Mouse (Mus musculus) hindbrain, embryonic 10.5 days (tissue): ENCODE results near the gene Gm27027. TPM values are rescaled to one million over a fixed set of nuclear protein-coding genes. Genes with fewer than 3 reads are reported as not detected.
A peak's percentile ranks its signal among the peaks of the same experiment; 100 is the strongest.

ENCODE experiments used
- DNase-seq: peaks from one replicate; pipeline ENCODE4 v3.0.0-alpha.2; 2017; ENCODE audit warnings: low spot score
- H3K27ac ChIP-seq: fragments of 300-500 bp; sonication (generic); 2 replicates; pipeline ENCODE4 v1.5.1; 2016; ENCODE audit warnings: mild to moderate bottlenecking, moderate library complexity
- H3K27me3 ChIP-seq: fragments of 300-500 bp; sonication (generic); 2 replicates; pipeline ENCODE4 v1.6.1; 2016; ENCODE audit warnings: mild to moderate bottlenecking; ENCODE audit not compliant: poor library complexity, insufficient read depth, severe bottlenecking
- H3K36me3 ChIP-seq: fragments of 300-500 bp; sonication (generic); 2 replicates; pipeline ENCODE4 v1.6.1; 2016; ENCODE audit warnings: mild to moderate bottlenecking, moderate library complexity
- H3K4me1 ChIP-seq: fragments of 300-500 bp; sonication (generic); replicated peaks from 2 replicates; pipeline ENCODE4 v1.6.1; 2016; ENCODE audit warnings: mild to moderate bottlenecking
- H3K4me3 ChIP-seq: fragments of 300-500 bp; sonication (generic); 2 replicates; pipeline ENCODE4 v1.5.1; 2016; ENCODE audit warnings: mild to moderate bottlenecking, moderate library complexity
- H3K9me3 ChIP-seq: fragments of 300-500 bp; sonication (generic); 2 replicates; pipeline ENCODE4 v1.6.1; 2016; ENCODE audit warnings: mild to moderate bottlenecking, moderate library complexity
- WGBS: fragments of 180-500 bp; shearing (Covaris S2); methylation state at CpG from one replicate; pipeline ENCODE4 v1.1.7; 2016; 5-methylcytosine and 5-hydroxymethylcytosine counted together
- polyA plus RNA-seq: library from polyadenylated mRNA; unstranded; fragments of >200 nt; fragmentation: Nextera tagmentation; extraction: Ambion mirVana; gene quantifications from 2 replicates; pipeline ENCODE4 v1.2.1, GENCODE M21; 2016

Gene Gm27027
- polyA plus RNA-seq, 1 experiment from 2014 or later, result not detected

GRCm38 (mm10) chr2:93944855-93945254 lies 51.3 kb downstream of the Gm27027 start:
- WGBS, result 92% methylated on average over 4 of the region's 4 CpGs

DNA sequence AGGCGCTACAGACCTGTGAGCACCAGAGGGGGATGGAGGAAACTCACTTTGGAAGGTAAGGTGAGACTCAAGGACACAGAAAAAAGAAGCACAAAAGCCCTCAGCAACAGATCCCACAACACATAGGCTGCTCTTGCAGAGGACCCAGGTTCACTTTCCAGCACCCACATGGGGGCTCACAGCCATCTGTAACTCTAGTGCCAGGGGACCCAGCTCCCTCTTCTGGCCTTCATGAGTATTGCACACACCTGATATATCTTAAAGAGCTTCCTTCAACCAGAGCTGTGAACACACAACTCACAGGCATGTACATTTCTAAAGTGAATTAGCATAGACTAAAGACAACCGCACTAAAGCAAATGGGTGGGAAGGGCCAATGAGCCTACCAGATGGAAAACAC lies 52.1 kb downstream of the Gm27027 start:
- H3K36me3 ChIP-seq, result no peaks in the 10 kb centered on the region
- no peaks in the 10 kb centered on the region for H3K27me3 ChIP-seq
- H3K4me3 ChIP-seq, result no peak overlapping the region
- no peaks in the 10 kb centered on the region; the same call in 1 of the 2 replicates for H3K4me1 ChIP-seq
- H3K9me3 ChIP-seq, result peaks cover 8% of the 10 kb centered on the region
- DNase-seq, result no peak
- no peak overlapping the region for H3K27ac ChIP-seq
- 87% methylated on average over 2 of the region's 2 CpGs for WGBS

More at GRCm38 (mm10) chr2:93944855-93945254, 51.3 kb downstream of the Gm27027 start:
- Histone ChIP-seq H3K4me3 (no peak overlapping the region), H3K4me1 (no peaks in the 10 kb centered on the region; the same call in 1 of the 2 replicates), H3K27ac (no peak overlapping the region), H3K27me3 (peaks cover 3% of the 10 kb centered on the region; the same call in 1 of the 2 replicates), H3K9me3 (peaks cover 8% of the 10 kb centered on the region), H3K36me3 (no peaks in the 10 kb centered on the region)
- DNase-seq, result no peak

DNA sequence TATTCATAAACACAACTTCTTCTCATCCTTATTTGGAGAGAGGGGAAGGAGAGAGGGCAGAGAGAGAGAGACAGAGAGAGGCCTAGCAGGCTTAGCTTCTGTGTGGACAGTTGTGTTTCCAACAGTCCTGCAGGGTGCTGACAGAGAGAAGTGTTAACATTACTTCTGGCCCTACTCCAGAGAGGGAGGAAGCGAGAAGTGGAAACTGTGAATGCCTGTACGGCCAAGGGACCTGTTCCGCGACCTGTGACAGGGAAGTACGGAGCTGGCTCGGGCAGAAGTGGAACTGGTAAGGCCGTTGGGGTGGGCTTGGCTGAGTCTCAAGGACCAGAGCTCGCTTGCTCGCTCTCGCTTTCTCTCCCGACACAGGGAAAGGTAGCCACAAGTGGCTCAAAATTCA lies 54.5 kb downstream of the Gm27027 start:
- no peak overlapping the region for H3K4me3 ChIP-seq
- peaks cover 8% of the 10 kb centered on the region for H3K9me3 ChIP-seq
- H3K36me3 ChIP-seq, result no peaks in the 10 kb centered on the region
- no peak overlapping the region for H3K27ac ChIP-seq
- H3K27me3 ChIP-seq, result no peaks in the 10 kb centered on the region
- no peak for DNase-seq
- H3K4me1 ChIP-seq, result no peaks in the 10 kb centered on the region
- 84% methylated on average over 11 of the region's 11 CpGs for WGBS

DNA sequence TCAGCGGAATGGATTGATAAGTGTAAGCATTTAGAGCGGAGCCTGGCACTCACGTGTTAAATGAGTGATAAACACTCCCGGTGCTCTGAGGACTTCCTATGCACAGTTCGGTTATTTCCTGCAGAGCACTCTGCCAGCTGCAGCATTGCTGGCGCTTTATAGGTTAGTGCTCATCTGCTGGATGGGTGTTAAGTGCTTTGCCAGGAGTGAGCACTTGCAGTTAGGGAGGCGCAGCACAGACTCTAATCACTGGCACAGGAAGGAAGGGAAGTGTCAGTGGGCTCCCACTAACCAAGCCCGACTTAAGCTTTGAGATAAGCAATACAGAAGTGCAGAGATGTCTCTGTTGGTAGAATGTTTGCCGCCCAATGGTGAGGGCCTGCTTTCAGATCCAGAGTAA lies 57.6 kb downstream of the Gm27027 start:
- DNase-seq, result no peak
- Histone ChIP-seq H3K27me3 (no peaks in the 10 kb centered on the region), H3K27ac (no peak overlapping the region), H3K4me1 (no peaks in the 10 kb centered on the region), H3K4me3 (no peak overlapping the region), H3K36me3 (no peaks in the 10 kb centered on the region), H3K9me3 (peaks cover 5% of the 10 kb centered on the region)
- 80% methylated on average over 9 of the region's 9 CpGs for WGBS

DNA sequence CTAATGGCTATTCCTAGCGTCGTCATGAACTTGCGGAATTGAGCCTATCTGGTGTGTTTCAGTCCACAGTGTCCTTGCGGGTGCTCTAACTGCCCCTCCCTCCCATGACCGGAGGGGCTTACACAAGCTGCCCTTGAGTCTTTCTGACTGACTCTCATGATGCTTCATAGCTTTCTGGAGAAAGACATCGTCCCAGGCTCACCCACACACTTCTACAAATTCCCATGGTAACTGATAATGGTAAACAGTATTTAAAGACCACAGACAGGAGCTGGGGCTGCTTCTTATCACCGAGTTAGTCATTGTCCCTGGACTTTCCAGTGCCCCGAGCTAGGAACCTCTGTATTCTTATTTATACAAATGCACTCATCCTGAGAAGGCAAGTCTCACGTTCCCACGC lies 67.3 kb downstream of the Gm27027 start:
- WGBS, result 89% methylated on average over 10 of the region's 10 CpGs
- no peaks in the 10 kb centered on the region for H3K9me3 ChIP-seq
- no peaks in the 10 kb centered on the region for H3K36me3 ChIP-seq
- H3K27me3 ChIP-seq, result no peaks in the 10 kb centered on the region
- no peaks in the 10 kb centered on the region for H3K4me1 ChIP-seq
- no peak overlapping the region for H3K4me3 ChIP-seq
- DNase-seq, result no peak
- no peak overlapping the region for H3K27ac ChIP-seq

DNA sequence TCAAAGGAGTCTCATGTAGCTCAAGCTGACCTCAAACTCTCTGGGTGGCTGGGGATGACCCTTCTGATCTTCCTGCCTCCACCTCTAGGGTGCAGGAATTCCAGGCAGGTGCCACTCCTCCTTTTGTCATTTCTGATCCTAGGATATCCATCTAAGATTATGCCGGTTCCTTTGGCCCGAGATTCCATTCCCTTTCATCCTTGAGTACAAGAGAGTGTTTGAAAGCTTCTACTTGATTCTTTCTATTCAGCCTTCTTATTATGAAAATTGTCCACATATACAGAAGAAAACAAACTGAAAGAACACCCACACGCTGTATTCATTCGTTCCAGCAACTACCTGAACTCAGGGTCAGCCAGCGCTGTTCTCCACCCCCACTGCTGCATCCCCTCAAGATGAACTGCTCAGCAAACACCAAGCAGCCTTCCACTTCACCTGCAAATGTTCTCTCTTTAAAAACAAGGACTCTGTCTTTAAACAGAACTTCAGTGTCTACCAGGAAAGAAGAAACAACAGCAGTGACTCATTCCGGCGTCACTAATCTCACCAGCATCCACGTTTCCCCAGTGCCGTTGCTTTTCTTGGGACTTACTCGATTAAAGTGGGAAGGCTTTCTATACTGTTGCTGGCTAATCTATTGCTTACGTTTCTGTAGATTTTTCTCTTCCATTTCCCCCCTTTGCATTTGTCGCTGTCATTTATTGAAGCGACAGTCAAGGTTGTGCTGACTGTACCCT lies 68.3 kb downstream of the Gm27027 start:
- Histone ChIP-seq H3K27me3 (no peaks in the 10 kb centered on the region), H3K9me3 (no peaks in the 10 kb centered on the region), H3K36me3 (no peaks in the 10 kb centered on the region), H3K4me1 (no peaks in the 10 kb centered on the region), H3K27ac (no peak overlapping the region), H3K4me3 (no peak overlapping the region)
- 80% methylated on average over 13 of the region's 13 CpGs for WGBS
- no peak for DNase-seq

DNA sequence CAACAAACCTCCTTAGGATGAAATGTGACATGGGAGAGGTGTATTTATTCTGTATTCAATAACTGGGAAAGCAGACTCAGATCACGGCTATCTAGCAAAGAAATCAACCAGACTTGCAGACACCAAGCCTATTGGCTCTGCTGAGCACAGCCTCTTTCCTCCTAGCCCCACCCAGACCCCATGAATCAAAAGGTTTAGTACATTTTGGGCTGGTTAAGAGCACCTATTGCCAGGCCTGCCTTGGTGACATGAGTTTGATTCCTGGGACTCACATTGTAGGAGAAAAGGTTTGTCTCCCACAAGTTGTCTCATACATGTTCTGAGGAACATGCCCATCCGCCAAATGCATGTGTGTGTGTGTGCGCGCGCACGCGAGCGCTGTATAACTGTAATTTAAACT lies 70.0 kb downstream of the Gm27027 start:
- Histone ChIP-seq H3K4me3 (no peak overlapping the region), H3K9me3 (no peaks in the 10 kb centered on the region), H3K36me3 (no peaks in the 10 kb centered on the region), H3K27ac (no peak overlapping the region), H3K4me1 (no peaks in the 10 kb centered on the region), H3K27me3 (no peaks in the 10 kb centered on the region)
- WGBS, result 93% methylated on average over 8 of the region's 8 CpGs
- no peak for DNase-seq

GRCm38 (mm10) chr2:93919093-93919492 lies 77.1 kb downstream of the Gm27027 start:
- no peak for DNase-seq
- Histone ChIP-seq H3K4me3 (no peak overlapping the region), H3K36me3 (no peaks in the 10 kb centered on the region), H3K9me3 (no peaks in the 10 kb centered on the region), H3K27ac (no peak overlapping the region), H3K4me1 (no peaks in the 10 kb centered on the region), H3K27me3 (no peaks in the 10 kb centered on the region)
- 90% methylated on average over 3 of the region's 3 CpGs for WGBS

GRCm38 (mm10) chr2:93913552-93913951 lies 82.6 kb downstream of the Gm27027 start:
- no peaks in the 10 kb centered on the region for H3K36me3 ChIP-seq
- 91% methylated on average over 2 of the region's 2 CpGs for WGBS
- no peak overlapping the region for H3K4me3 ChIP-seq
- H3K27ac ChIP-seq, result no peak overlapping the region
- H3K9me3 ChIP-seq, result no peaks in the 10 kb centered on the region
- no peaks in the 10 kb centered on the region for H3K27me3 ChIP-seq
- no peaks in the 10 kb centered on the region for H3K4me1 ChIP-seq
- DNase-seq, result no peak

- Histone ChIP-seq H3K27me3 (no peaks in the 10 kb centered on the region), H3K4me3 (no peak overlapping the region), H3K36me3 (no peaks in the 10 kb centered on the region), H3K9me3 (no peaks in the 10 kb centered on the region), H3K4me1 (peaks cover 14% of the 10 kb centered on the region), H3K27ac (no peak overlapping the region)
- DNase-seq, result no peak
- 87% methylated on average over 10 of the region's 10 CpGs for WGBS
These were observed 84.2 kb downstream of the Gm27027 start for GRCm38 (mm10) chr2:93911942-93912341.

DNA sequence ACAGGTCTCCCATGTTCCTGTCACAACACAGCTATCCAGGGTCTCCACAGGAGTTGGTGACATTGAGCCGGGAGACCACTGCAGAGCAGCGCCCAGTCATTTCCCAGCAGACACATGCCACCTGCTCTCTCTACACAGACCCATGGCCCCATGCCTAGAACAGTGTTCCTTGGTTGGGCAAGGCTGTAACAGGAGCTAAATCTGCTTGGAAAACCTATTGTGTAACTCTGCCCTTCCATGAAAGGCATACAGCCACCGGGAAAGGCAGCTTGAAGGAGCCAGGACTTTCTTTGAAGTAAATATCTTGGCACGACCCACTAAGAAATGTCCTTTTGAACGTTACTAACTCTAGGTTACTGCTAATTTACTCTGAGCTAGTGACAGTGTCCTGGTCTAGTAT lies 86.4 kb downstream of the Gm27027 start:
- no peaks in the 10 kb centered on the region for H3K36me3 ChIP-seq
- H3K4me1 ChIP-seq, result peaks cover 25% of the 10 kb centered on the region
- no peaks in the 10 kb centered on the region for H3K9me3 ChIP-seq
- no peaks in the 10 kb centered on the region for H3K27me3 ChIP-seq
- DNase-seq, result no peak
- no peak overlapping the region for H3K27ac ChIP-seq
- H3K4me3 ChIP-seq, result no peak overlapping the region
- WGBS, result 83% methylated on average over 5 of the region's 5 CpGs

GRCm38 (mm10) chr2:93907519-93908294 lies 88.4 kb downstream of the Gm27027 start:
- H3K4me3 ChIP-seq, result no peak overlapping the region
- H3K9me3 ChIP-seq, result no peaks in the 10 kb centered on the region
- peak overlapping the region; percentile 31; the same call in 1 of the 2 replicates for H3K27ac ChIP-seq
- no peaks in the 10 kb centered on the region for H3K27me3 ChIP-seq
- H3K4me1 ChIP-seq, result peaks cover 37% of the 10 kb centered on the region
- no peak for DNase-seq
- WGBS, result 66% methylated on average over 9 of the region's 9 CpGs
- no peaks in the 10 kb centered on the region for H3K36me3 ChIP-seq
